Mouse (Mus musculus) yolk sac, embryonic 10.5 days (tissue): ENCODE measurements around the gene Kmt2d.

ENCODE experiments used
- DNase-seq: peaks from one replicate; pipeline ENCODE4 v3.0.0-alpha.2; 2017; ENCODE audit warnings: low spot score

Gene Kmt2d

GRCm38 (mm10) chr15:98797835-98798492 lies 73.0 kb downstream of the Kmt2d start:
- peak; percentile 35 for DNase-seq

- no peak for DNase-seq
Measured at GRCm38 (mm10) chr15:98796803-98797595, 74.0 kb downstream of the Kmt2d start.

GRCm38 (mm10) chr15:98793141-98793698 lies 77.8 kb downstream of the Kmt2d start:
- DNase-seq: no peak

- no peak for DNase-seq
Measured at GRCm38 (mm10) chr15:98792233-98793020, 78.6 kb downstream of the Kmt2d start.

- no peak for DNase-seq
Measured at GRCm38 (mm10) chr15:98791771-98792170, 79.2 kb downstream of the Kmt2d start.

DNA sequence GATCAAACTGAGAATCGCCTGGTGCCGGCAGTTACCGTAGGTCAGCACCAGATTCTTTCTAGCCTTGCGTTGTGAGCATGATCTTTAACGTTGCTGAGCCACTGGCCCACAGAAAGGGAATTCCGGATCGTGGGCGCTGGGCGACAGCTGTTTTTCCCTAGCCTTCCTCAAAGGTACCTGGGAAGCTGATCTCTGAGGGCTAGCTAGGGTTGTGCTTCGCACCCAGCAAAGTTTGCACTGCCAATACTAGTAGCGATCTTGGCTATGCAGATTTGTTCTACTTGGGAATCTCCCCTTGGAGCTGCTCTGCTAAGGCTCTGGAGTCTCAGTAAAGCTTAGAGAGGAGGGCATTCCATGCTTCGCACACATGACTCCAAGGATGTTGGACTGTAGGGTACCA lies 79.8 kb downstream of the Kmt2d start:
- DNase-seq: no peak

DNA sequence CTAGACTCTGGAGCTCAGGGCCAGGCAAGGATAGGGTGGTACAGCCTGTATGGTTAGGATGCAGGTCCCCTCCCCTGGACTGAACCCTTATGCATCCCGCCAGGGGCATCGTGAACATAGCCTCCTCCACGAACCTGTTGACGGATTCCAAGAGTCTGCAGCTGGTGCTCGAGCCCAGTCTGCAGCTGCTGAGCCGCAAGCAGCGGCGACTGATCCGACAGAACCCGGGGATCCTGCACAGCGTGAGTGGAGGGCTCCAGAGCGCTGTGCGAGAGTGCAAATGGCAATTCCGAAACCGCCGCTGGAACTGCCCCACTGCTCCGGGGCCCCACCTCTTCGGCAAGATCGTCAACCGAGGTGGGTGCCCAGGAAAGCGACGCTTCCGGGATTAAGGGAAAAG lies 80.2 kb downstream of the Kmt2d start:
- no peak for DNase-seq

DNA sequence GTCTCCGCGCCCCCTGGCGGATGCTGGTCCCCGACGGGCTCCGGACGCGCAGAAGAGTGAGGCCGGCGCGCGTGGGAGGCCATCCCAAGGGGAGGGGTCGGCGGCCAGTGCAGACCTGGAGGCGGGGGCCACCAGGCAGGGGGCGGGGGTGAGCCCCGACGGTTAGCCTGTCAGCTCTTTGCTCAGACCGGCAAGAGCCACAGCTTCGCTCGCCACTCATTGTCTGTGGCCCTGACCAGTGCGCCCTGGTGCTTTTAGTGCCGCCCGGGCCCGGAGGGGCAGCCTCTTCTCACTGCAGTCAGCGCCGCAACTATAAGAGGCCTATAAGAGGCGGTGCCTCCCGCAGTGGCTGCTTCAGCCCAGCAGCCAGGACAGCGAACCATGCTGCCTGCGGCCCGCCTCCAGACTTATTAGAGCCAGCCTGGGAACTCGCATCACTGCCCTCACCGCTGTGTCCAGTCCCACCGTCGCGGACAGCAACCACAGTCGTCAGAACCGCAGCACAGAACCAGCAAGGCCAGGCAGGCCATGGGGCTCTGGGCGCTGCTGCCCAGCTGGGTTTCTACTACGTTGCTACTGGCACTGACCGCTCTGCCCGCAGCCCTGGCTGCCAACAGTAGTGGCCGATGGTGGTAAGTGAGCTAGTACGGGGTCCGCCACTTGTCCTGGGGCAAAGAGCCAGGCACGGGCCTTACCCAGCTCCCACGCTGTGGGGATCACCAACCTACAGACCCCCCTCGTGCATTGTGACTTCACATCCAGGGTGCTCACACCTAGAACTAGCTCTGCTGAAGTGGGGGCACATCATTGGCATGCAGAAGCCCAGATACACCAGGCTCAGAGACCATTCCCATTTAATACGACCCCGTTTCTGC lies 81.1 kb downstream of the Kmt2d start, which contains the start of gene Wnt1:
TSS of gene Wnt1 (plus strand) at position 197 of the 875 bp plus-strand sequence.
- no peak for DNase-seq

DNA sequence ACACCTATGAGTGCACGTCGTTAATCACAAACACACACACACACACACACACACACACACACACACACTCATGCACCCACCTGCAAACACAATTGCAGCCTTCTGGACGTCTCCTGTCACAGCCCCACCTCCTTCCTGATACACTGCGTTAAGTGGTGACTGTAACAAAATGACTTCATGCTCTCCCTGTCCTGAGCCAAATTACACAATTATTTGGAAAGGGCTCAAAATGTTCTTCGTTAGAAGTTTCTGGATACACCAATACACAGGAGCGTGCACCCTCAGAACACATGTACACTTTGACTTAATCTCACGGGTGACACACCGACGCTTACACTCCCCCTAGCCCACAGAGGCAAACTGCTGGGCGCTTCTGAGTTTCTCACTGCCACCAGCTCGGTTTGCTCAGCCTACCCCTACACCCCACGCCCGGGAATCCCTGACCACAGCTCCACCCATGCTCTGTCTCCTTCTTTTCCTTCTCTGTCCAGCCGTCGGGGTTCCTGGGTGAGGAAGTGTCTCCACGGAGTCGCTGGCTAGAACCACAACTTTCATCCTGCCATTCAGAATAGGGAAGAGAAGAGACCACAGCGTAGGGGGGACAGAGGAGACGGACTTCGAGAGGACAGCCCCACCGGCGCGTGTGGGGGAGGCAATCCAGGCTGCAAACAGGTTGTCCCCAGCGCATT lies 81.9 kb downstream of the Kmt2d start:
- DNase-seq: no peak

- no peak for DNase-seq
Measured at GRCm38 (mm10) chr15:98787930-98788329, 83.1 kb downstream of the Kmt2d start.

GRCm38 (mm10) chr15:98785744-98786143 lies 85.3 kb downstream of the Kmt2d start:
- DNase-seq: no peak
